Mouse (Mus musculus) bone marrow macrophage, adult 2 months (primary cell): ENCODE data around the gene Add1. TPM values are rescaled to one million over a fixed set of nuclear protein-coding genes. Genes with fewer than 3 reads are reported as not detected.

Source experiments
- H3K27ac ChIP-seq: 2 replicates; pipeline ENCODE4 v1.5.1; 2012; ENCODE audit warnings: low read depth, low read length; ENCODE audit not compliant: insufficient read depth
- H3K4me1 ChIP-seq: 2 replicates; pipeline ENCODE4 v1.6.1; 2012; ENCODE audit warnings: low read length; ENCODE audit not compliant: control insufficient read depth, insufficient read depth
- H3K4me3 ChIP-seq: 2 replicates; pipeline ENCODE4 v1.5.1; 2012; ENCODE audit warnings: mild to moderate bottlenecking, low read length, moderate library complexity; ENCODE audit not compliant: insufficient read depth
- CTCF ChIP-seq: IDR thresholded peaks from 2 replicates; pipeline ENCODE4 v1.5.1; 2012; ENCODE audit warnings: low read depth, mild to moderate bottlenecking, low read length, moderate library complexity
- POLR2A ChIP-seq: IDR thresholded peaks from 2 replicates; pipeline ENCODE4 v1.6.1; 2012; ENCODE audit warnings: mild to moderate bottlenecking, low read depth, low read length, borderline replicate concordance
- polyA plus RNA-seq: library from polyadenylated mRNA; stranded (reverse); fragments of >200 nt; gene quantifications from 2 replicates; pipeline ENCODE4 v1.2.4, GENCODE M21; 2012; ENCODE audit not compliant: missing spikeins, insufficient read depth, insufficient read length

Add1 gene
- polyA plus RNA-seq, 1 experiment: 120 TPM

DNA sequence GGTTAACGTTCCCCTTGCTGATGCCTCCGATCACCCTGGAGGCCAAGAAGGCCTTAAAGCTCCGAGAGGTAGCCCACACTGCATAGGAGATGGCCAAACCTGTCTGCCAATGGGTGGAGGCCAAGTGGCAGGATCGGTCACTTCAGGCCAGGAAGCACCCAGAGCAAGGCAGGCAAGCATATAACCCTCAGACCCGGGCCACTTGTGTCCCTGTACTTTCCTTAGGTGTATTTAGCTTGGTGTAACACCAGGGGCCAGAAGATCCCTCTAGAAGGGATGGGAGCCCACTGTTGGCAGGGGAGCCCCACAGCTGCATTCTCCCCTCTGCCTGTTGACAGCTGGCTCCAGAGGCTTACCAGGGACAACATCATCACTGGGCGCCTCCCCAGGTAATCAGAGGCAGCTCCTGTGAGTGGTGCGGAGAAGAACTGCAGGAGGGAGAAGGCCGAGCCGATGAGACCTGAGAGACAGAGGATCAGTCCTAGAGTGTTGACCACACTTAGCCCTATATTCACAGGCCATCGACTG lies 62.3 kb downstream of the Add1 start:
- H3K4me3 ChIP-seq: peak overlapping the region; percentile 88
- no peak for TF ChIP-seq CTCF
- no peak for TF ChIP-seq POLR2A
- H3K4me1 ChIP-seq: peaks cover 29% of the 10 kb centered on the region
- H3K27ac ChIP-seq: no peak overlapping the region

GRCm38 (mm10) chr5:34636481-34637287 lies 63.2 kb downstream of the Add1 start, which contains the start of gene Mfsd10:
Gene Mfsd10, minus strand, starts transcription at chr5:34637212.
- peak; percentile 71 for TF ChIP-seq CTCF
- TF ChIP-seq POLR2A: no peak
- Histone ChIP-seq H3K27ac (peak within 1 kb of the TSS; percentile 73), H3K4me1 (peaks cover 29% of the 10 kb centered on the region), H3K4me3 (peak within 1 kb of the TSS; percentile 88)

GRCm38 (mm10) chr5:34637591-34638156 lies 64.2 kb downstream of the Add1 start:
- H3K4me3 ChIP-seq: no peak overlapping the region
- TF ChIP-seq POLR2A (no peak), CTCF (no peak)
- peaks cover 29% of the 10 kb centered on the region for H3K4me1 ChIP-seq
- peak overlapping the region; percentile 8 for H3K27ac ChIP-seq

GRCm38 (mm10) chr5:34641991-34642390 lies 68.5 kb downstream of the Add1 start:
- Histone ChIP-seq H3K27ac (no peak overlapping the region), H3K4me1 (peaks cover 10% of the 10 kb centered on the region), H3K4me3 (no peak overlapping the region)
- TF ChIP-seq CTCF: no peak
- no peak for TF ChIP-seq POLR2A

DNA sequence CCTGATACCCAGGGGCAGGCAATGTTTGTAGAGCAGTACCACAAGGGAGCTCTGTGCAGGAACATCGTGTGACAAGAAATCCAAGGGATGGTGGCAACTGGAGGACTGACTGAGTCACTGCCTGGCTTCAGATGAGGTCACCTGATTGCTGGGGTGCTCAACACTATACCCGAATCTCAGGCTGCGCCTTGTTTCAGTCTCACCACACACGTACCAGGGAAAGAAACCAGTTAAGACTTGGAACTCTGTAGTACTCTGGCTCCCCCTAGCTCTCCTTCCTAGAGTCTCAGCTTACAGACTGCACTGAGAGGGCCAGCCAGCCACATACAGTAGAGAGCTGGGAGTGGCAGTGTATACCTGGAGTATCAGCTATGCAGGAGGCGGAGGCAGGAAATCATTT lies 69.5 kb downstream of the Add1 start:
- Histone ChIP-seq H3K4me3 (no peak overlapping the region), H3K4me1 (peaks cover 3% of the 10 kb centered on the region), H3K27ac (no peak overlapping the region)
- no peak for TF ChIP-seq POLR2A
- no peak for TF ChIP-seq CTCF

- Histone ChIP-seq H3K27ac (no peak overlapping the region), H3K4me3 (no peak overlapping the region), H3K4me1 (peaks cover 6% of the 10 kb centered on the region; the same call in 1 of the 2 replicates)
- peak; percentile 58; the same call in 1 of the 2 replicates for TF ChIP-seq CTCF
- TF ChIP-seq POLR2A: no peak
Observed at GRCm38 (mm10) chr5:34647581-34647980, 74.1 kb downstream of the Add1 start.

DNA sequence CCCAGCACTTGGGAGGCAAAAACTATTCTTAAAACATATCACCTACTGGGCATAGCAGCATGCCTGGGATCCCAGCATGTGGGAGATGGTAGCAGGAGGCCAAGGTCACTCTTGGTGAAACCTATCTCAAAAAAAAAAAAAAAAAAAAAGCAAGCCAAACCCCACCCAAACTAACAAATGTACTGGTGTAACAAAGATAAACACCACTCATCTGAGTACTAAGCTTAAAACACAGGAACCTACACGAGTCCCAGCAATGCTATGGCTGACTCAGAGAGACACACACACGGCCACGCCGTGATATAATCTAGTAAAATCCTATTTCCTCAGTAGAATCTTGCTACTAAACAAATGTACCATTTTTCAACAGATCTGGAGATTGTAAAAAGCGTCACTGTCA lies 79.5 kb downstream of the Add1 start:
- Histone ChIP-seq H3K27ac (no peak overlapping the region), H3K4me1 (peaks cover 6% of the 10 kb centered on the region; the same call in 1 of the 2 replicates), H3K4me3 (no peak overlapping the region)
- TF ChIP-seq POLR2A (no peak), CTCF (no peak)

- H3K4me1 ChIP-seq: peaks cover 8% of the 10 kb centered on the region
- TF ChIP-seq CTCF (no peak), POLR2A (no peak)
- no peak overlapping the region for H3K27ac ChIP-seq
- no peak overlapping the region for H3K4me3 ChIP-seq
Observed at GRCm38 (mm10) chr5:34654881-34655280, 81.4 kb downstream of the Add1 start.

- Histone ChIP-seq H3K27ac (no peak overlapping the region), H3K4me1 (peaks cover 2% of the 10 kb centered on the region; the same call in 1 of the 2 replicates), H3K4me3 (no peak overlapping the region)
- TF ChIP-seq CTCF (no peak), POLR2A (no peak)
Observed at GRCm38 (mm10) chr5:34657556-34657955, 84.1 kb downstream of the Add1 start.

- TF ChIP-seq POLR2A (peak; percentile 27; the same call in 1 of the 2 replicates), CTCF (peak; percentile 19; the same call in 1 of the 2 replicates)
- Histone ChIP-seq H3K4me3 (peak within 1 kb of the TSS; percentile 90), H3K27ac (peak within 1 kb of the TSS; percentile 51), H3K4me1 (peaks cover 2% of the 10 kb centered on the region; the same call in 1 of the 2 replicates)
Observed at GRCm38 (mm10) chr5:34659686-34660590, 86.5 kb downstream of the Add1 start, which contains the start of the genes Nop14 and Grk4. Gene Nop14, minus strand, starts transcription at chr5:34660148. Gene Grk4, plus strand, starts transcription at chr5:34660379.
